Mouse (Mus musculus) megakaryocyte-erythroid progenitor cell, adult 5-6 weeks (primary cell): Measurements from ENCODE around the gene Plcb3. TPM values are rescaled to one million over a fixed set of nuclear protein-coding genes. Genes with fewer than 3 reads are reported as not detected.

Experiments
- ATAC-seq: replicated peaks from 2 replicates; pipeline ENCODE4 v1.8.0; 2016; ENCODE audit warnings: mild to moderate bottlenecking, inconsistent platforms; ENCODE audit not compliant: severe bottlenecking, poor library complexity, low FRiP score, low TSS enrichment
- total RNA-seq, 2 experiments: library from RNA; stranded (forward) in 1 of 2; stranded (reverse) in 1 of 2; fragments of 200-1000, 215-1000 nt in 1 of 2; fragments of >200 nt in 1 of 2; fragmentation: Nextera tagmentation in 1 of 2; gene quantifications; 2 replicates each; pipeline ENCODE4 v1.2.3; 2014 to 2017

The Plcb3 gene
- 12.1 and 18.6 TPM in 2 replicates for total RNA-seq (2014; fragmentation: Nextera tagmentation)
- 4.3 and 4.8 TPM in 2 replicates for total RNA-seq (2017)

DNA sequence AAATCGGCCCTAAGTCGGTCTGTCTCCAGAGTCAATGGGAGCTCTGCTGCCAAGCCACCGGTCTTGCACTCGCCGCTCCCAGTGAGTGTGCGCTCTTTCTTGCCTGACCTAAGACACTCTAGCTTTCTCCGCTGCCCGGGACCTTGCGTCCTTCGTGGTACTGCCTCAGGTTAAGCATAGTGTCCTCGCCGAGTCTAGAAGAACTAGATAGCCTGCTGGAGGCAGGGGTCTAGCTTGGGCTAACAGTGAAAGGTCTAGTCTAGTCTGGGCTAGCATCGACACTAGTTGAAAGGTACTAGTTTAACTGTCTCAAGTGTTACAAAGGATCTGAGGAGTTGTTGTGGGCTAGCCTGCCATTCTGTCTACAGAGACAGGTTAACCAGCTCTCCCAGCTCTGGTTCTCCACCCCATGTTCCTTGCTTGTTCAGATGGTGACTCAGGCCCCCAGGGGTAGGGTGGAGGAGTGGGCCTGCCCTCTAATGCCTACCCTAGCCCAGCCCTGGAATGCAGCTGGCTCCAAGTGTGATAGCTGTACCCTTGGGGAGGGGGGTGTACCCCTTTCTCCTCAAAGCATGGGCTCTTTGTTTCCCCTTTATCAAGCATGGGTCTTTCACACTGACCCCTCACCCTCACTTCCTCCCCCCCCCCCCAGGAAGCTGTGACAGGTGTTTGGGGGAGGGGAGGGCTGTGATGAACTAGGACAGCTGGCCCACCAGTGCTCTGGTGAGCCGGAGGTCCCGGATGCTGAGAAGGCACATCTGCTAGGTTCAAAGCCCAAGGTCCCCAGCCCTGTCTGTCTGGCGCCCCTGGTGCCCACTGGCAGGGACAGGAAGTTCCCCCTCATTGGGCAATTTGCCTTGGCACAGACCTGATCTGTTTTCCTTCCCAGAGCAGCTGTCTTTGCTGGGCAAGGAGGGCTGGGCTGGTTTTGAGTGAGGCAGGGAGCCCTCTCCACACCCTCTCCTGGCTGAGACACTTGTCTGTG lies at the start of gene Plcb3:
Plcb3 (minus strand) TSS at position 934 of the 985 bp plus-strand sequence.
- peak; percentile 10 for ATAC-seq

DNA sequence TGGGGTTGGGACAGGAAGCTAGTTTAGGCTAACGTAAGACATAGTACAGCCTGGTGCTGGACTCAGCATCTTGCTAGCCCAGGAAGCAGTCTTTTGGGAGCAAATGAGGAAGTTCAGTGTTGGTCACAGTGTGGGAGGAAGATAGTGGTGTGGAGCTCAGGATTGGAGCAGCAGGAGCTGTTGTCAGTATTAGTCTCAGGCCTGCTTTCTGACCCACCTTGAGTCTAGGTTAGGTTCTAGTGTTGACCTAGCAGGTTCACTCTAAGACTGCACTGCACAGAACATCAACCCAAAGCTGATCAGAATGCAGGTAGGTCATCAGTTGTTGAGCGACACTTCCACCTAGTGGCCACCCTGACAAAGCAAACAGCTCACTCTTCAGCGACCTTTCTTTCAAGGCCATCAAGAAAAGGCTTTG lies 44.0 kb upstream of the Plcb3 start:
- peak; percentile 46 for ATAC-seq

DNA sequence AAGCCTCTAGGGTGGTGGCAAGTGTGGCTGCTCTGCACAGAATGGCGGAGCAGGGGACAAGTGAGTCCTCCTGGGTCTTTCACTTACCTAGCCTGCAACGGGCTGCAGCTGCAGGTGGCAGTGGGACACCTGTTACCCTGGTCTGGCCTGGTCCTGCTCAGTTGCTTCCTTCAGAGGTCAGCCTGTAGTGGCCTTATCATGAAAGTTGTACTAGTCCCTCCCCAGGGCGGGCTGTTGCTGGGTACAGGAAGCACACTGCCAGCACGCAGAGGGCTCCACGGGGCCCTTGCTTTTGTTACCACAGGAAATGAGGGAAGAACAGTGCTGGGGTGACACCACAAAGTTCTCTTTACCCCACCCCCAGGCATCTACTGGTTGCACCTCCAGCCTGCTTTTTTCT lies 42.9 kb upstream of the Plcb3 start, which contains the start of gene Fermt3:
Fermt3 (minus strand) TSS at position 279 of the 400 bp plus-strand sequence.
- ATAC-seq, result peak; percentile 77

DNA sequence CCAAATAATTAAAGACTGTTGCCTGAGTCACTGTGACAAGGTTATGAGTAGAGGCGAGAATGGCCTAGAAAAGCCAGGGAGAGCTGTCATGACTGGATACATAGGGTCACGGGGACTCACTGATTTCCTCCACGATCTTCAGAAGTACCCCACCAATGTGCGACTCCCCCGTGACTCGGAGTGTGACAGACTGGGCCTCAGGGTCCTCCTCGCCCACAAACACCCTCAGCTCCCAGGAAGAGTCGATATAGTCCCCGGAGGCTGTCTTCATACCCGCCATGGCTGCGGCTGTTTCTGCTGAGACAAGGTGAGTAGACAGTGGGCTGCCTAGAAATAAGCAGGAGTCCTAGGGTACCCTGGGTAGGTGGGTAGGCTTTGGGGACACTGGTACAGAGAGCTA lies 42.3 kb upstream of the Plcb3 start:
- no peak for ATAC-seq

DNA sequence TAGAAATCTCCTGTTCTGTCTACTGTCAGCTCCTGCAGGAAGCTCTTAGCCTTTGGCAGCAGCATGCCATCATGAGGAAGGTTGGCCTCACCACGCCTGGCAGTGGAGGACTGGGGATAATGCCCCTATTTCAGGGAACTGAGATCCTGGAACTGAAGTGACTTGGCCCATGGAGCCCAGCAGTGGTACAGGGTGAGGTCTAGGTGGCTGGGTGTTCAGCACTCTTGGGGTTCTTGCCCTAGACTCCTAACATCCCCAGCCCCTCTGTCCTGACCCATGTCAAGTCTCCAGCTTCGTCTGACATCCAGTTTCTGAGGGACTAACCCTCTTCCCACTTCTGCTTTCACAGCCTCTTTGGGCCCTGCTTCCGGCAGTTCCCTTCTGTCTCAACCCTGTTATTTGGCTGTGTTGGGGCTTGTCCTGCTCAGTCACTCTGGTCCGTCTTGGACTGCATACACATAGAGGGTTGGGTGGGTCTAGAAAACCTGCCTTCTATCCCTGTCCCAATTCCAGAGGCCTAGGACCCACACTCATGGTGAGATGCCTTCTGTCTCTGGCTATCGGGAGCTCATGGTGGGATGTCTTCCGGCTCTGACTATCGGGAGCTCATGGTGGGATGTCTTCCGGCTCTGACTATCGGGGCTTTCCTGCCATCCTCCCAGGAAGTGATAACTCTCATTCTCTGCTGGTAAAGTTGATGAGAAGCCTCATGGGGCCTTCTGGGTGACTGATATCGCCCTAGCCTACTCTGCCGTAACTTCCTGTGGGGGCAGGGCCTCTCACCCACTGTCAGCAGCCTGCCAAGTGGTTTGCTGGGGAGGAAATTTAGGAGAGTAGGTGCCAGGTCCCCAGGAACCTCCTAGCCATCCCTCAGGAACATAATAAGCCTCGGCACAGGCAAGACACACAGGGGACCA lies 41.5 kb upstream of the Plcb3 start:
- peak; percentile 80 for ATAC-seq

DNA sequence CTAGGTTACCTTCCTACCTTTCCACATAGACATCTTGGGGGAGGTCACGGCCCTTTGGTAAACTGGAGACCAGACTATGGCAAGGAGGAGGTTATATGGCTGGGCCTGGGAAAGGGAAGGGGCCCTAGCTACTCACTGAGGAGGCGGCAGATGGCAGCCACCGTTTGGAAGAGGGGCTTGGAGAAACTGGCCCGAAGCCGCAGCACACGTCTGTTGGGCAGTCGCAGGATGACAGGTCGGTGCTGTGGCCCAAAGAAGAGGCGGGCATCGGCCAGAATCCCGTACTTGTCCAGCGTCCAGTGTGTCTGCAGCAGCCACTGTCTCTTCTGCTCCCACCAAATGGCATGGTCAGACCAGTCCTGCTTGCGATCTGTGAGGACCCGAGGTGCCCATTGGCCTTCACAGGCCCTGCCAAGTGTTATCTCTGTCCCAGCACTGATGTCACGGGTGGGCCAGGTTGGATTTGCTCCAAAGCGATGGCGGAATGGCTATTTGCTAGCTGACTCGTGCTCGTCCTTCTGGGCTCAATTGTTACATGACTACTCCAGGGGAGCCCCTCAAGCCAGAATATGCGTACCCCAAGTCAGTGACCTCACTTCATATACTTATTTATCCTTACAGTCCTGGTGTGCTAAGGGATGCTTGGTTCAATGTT lies 38.3 kb upstream of the Plcb3 start:
- ATAC-seq, result no peak

DNA sequence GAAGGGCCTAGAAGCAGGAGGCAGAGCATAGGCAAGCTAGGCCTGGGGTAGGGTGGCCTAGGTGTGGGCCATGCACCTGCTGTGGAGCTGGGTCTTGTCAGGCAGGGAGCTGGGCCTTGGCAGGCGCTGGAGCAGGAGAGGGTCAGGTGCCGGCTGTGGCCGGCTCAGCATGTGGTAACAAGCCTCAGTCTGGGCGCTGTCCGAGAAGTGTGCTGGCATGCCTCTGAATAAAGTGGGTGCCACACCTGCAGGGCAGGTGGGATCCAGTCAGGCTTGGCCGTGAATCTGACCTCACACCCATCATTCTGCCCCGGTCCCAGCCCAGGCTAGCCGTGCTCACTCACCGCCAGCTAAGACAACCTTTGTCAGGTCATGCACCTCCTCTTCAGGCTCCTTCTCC lies 37.7 kb upstream of the Plcb3 start:
- no peak for ATAC-seq

DNA sequence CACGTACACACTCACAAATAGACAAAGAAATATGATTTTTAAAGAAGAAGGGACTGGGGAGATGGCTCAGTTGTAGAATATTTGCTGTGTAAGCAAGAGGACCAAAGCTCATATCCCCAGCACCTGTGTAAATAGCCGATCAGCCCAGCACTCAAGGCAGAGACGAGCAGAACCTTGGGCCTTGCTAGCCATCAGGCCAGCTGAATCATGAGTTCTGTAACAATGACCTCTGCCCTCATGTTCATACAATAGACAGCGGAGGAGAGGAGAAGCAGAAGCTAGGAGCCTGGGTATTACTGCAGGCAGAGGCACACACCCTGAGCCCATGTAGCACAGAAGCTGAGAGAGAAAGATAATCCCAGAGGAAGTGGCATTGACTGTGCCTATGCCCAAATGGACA lies 36.2 kb upstream of the Plcb3 start:
- ATAC-seq, result no peak

DNA sequence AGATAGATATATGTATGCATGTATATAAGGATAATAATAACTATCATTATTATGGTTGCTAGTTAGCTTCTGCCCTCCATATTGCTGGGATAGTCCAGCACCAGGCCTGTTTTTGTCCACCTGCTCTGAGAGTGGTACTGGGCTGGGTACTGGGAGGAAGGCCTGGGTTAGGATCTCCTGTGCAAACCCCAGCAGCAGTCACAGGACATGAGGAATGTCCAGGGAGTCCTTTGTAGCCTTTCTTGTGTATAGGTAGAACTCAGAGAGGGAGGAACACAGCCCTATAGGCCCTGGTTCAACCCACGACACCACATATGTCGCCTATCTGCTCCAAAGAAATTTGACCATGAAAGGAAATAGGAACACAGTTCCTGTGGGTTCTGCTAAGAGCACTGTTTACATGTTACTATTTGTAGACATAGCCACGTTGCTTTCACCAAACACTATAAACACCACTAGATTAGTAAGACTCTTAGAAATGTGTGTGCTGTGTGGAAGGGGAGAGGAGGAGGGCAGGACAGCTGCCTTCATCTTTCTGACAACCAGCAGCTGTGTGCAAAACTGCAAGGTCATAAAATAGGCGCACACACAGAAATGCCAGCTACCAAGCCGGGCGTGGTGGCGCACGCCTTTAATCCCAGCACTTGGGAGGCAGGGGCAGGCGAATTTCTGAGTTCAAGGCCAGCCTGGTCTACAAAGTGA lies 30.8 kb upstream of the Plcb3 start:
- ATAC-seq, result no peak

DNA sequence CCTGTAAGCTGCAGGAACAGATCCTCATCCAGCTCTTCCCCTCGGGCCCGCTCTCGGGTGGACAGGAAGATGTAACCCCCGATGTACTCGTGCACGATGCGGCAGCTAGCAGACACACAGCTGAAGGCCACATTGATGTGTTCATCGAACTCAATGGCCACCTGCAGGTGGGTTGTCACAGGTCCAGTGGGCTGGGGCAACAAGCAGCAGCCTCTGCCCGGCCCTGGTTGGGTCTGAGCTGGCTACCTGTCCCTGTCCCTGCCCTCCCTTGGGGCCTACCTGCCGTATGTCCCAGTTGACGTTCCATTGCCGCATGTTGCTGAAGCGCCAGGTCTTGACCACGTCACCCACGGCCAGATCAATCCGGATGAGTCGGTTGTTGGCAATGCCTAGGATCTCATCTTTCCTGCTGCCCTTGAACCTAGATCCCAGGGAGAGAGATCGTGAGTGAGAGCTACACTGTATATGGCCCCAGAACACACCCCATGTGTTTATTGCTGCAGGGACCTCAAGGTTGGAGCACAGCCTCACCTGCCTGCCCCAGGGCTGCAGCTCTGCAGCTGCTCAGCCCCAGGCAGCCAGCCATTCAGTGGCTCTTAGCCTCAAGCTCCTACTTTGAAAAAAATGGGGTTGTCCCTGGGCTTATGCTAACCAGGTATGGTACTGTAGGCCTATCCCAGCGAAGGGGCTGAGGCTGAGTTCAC lies 23.2 kb upstream of the Plcb3 start:
- ATAC-seq, result no peak

DNA sequence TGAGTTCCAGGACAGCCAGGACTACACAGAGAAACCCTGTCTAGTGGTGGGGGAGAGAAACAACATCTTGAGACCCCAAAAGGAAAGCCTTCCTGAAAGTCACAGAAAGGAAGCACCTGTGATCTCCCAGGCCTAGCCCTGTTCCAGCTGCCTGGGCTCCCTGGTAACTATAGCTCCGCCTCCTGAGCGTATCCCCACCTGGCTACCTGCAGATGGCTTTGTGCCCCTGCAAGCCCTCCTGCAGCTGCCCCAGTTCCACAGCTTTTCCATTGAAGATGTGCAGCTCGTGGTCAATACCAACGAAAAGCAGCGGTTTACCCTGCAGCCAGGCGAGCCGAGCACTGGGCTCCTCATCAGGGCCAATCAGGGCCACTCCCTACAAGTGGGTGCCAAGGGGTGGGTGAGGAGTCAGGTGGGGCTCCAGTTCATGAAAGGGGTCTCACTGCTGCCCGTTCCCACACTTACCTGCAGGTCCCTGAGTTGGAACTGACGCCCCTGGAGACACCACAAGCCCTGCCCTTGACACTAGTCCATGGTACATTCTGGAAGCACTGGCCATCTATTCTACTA lies 21.5 kb upstream of the Plcb3 start:
- no peak for ATAC-seq

DNA sequence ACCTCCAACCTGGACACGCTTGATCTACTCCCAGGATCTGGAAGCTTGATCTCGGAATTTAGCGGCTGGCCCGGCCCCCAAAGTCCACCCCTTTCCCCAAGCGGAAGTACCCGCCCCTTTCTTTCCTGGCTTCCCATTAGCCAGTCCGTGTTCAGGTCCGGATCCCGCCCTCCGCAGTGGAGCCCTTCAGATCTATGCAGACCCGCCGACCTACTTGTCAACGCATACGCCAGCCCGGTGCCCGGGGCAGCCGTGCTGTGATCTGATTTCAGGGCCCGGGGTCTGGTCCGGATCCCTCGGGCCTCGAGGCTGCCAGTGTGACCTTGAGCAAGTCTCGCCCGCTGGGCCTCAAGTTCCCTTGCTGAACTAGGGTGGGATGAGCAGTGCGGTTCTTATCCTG lies 19.7 kb upstream of the Plcb3 start, which contains the start of the genes Nudt22 and Trpt1:
Nudt22 (minus strand) TSS at position 112 of the 400 bp plus-strand sequence.
Trpt1 (plus strand) TSS at position 126 of the 400 bp plus-strand sequence.
- peak; percentile 66 for ATAC-seq

DNA sequence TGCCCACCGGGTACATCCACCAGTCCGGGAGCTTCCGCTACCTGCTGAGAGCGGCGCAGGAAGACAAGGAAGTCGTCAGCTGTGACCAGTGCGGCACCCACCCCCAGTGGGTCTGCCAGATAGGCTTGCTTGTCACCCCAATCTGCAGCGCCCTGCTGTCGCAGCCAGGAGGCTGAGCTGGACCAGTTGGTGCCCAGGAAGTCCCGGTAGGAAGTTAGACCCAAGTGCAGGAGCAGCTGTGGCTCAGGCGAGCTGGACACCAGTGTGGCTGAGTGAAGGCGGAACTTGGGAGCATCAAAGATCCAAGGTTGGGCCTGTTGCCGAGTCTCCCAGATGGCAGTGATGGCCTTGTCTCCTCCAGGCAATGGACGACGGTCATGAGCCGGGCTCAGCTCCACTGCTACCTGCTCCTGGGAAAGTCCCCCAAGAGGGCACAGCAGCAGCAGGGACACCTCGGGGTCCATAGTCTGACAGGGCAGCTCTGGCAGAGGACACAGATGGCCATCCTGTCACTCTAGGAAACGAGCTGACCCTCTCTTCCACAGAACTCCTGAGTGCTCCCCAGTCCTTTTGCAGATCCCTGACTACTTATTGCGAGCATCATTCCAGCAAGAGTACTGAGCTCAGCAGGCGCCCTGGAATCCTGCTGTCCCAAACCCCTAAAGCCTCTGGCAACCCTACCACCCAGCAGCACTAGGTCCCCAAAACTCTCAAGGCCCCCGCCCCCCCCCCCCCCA lies 19.2 kb upstream of the Plcb3 start:
- no peak for ATAC-seq

DNA sequence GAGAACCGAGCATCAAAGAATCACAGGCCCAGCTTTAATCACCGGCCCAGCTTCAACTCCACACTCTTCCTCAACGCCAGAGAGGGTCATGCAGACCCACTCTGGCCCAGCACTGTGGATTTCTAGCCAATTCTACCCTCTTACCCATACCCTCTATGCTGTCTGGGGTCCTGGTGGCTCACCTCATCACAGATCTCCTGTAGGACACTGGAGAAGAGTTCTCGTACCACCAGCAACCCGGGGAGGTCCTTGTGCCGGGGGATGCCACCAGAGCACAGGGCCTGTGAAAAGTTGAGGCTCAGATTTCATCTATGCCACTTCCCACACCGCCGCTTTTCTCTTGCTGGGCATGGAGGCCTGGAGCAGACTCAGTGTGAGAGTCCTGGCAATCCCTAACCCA lies 18.2 kb upstream of the Plcb3 start:
- ATAC-seq, result no peak

DNA sequence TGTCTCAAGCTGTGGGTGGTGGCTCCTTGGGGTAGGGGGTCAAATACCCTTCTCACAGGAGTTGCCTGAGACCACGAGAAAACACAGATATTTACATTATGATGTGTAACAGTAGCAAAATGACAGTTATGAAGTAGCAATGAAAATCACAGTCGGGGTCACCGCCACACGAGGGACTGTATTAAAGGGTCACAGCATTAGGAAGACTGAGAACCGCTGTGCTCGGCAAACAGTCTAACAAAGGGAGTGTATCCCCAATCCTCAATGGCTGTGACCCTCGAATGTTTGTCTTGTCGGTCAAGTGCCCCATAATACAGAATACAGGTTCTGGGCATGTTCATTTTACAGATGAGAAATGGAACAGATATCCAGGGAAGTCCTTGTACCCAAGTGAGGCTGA lies 17.7 kb upstream of the Plcb3 start:
- ATAC-seq, result no peak

DNA sequence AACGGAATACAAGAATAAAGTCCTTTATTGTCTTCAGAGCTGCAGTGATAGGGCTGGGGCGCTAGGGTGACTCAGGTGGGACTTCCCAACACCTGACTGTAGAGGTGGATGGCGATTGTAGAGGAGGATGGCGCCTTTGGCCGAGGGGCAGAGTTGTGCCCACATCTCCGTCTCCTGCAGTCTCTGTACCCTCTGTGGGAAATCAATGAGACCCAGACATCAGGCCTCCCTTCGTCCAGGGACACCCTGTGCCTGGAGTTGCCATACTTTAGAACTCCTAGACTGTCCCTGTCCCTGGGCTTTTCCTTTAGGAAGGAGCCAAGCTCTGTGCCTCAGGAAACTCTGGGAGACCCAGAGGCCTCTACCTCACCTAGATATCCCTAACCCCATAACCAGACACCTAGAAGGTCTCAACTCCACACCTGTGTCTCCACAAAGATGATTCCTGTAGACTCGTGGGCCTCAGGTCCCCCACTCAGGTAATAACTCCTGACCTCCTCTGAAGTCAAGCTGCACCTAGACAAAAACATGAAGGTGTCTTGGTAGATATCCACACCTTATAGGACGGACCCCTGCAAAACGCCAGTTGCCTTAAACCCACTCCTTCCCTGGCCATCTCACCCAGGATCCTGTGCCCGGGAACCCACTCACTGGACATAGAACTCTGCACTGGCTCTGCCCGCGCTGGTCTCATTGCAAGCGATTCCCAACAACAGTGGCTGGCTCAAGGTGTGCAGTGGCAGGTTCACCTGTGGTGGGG lies 16.9 kb upstream of the Plcb3 start:
- peak; percentile 3; the same call in 1 of the 2 replicates for ATAC-seq
